Mouse (Mus musculus): Measurements from ENCODE around the gene Mrps21.

GRCm38 (mm10) chr3:95872048-95872447 lies 729 bp upstream of the Mrps21 start:
- no peak for TF ChIP-seq CTCF (IDR thresholded peaks at IDR 0.05; ENCODE audit: low read depth, low read length)
- TF ChIP-seq POLR2A (IDR thresholded peaks at IDR 0.05; ENCODE audit: extremely low read depth, insufficient read depth, low read length), result no peak

Measured in liver, adult 2 months (tissue).